Mouse (Mus musculus) thymus, adult 2 months (tissue): ENCODE results near the gene Shprh. TPM values are rescaled to one million over a fixed set of nuclear protein-coding genes. Genes with fewer than 3 reads are reported as not detected.
"Not testable (repeated sequence)": the region's sequence is repeated elsewhere in the genome, so short reads cannot be mapped to it uniquely, and the experiment has no call there.

ENCODE experiments used
- DNase-seq: peaks from one replicate; pipeline ENCODE4 v3.0.0; 2021
- H3K27ac ChIP-seq: fragments of 200-500 bp; 2 replicates; pipeline ENCODE4 v1.5.1; 2012; ENCODE audit warnings: low read length, control low read depth; ENCODE audit not compliant: control insufficient read depth, insufficient read depth
- H3K27me3 ChIP-seq: fragments of 200-500 bp; 2 replicates; pipeline ENCODE4 v1.6.1; 2012; ENCODE audit warnings: mild to moderate bottlenecking, low read length, moderate library complexity, mixed read lengths; ENCODE audit not compliant: control insufficient read depth, insufficient read depth
- H3K36me3 ChIP-seq: fragments of 200-500 bp; 2 replicates; pipeline ENCODE4 v1.6.1; 2012; ENCODE audit warnings: mild to moderate bottlenecking, low read length, moderate library complexity; ENCODE audit not compliant: control insufficient read depth, insufficient read depth
- H3K4me1 ChIP-seq: fragments of 200-500 bp; replicated peaks from 2 replicates; pipeline ENCODE4 v1.6.1; 2012; ENCODE audit warnings: low read length; ENCODE audit not compliant: control insufficient read depth, insufficient read depth
- H3K4me3 ChIP-seq: fragments of 200-500 bp; 2 replicates; pipeline ENCODE4 v1.5.1; 2012; ENCODE audit warnings: mild to moderate bottlenecking, low read length, control low read depth, moderate library complexity; ENCODE audit not compliant: control insufficient read depth, insufficient read depth
- CTCF ChIP-seq: fragments of 200-500 bp; IDR thresholded peaks from 2 replicates; pipeline ENCODE4 v1.5.1; 2012; ENCODE audit warnings: mild to moderate bottlenecking, control low read depth, low read length, moderate library complexity, borderline replicate concordance; ENCODE audit not compliant: control insufficient read depth, poor library complexity, insufficient read depth; ENCODE audit errors: extremely low read depth
- POLR2A ChIP-seq: fragments of 200-500 bp; IDR thresholded peaks from 2 replicates; pipeline ENCODE4 v1.6.1; 2012; ENCODE audit warnings: mild to moderate bottlenecking, low read length, control low read depth, moderate library complexity; ENCODE audit not compliant: control insufficient read depth, poor library complexity, insufficient read depth; ENCODE audit errors: extremely low read depth
- WGBS: fragments of 180-500 bp; shearing (Covaris S2); methylation state at CpG from one replicate; pipeline ENCODE4 v1.1.7; 2018; 5-methylcytosine and 5-hydroxymethylcytosine counted together
- polyA plus RNA-seq: library from polyadenylated mRNA; depleted of rRNA; stranded (reverse); fragments of >200 nt; gene quantifications from 2 replicates; pipeline ENCODE4 v1.2.3, GENCODE M21; 2012

Shprh gene
- polyA plus RNA-seq, 1 experiment: 5.6 TPM

- Histone ChIP-seq H3K36me3 (peaks cover 37% of the 10 kb centered on the region), H3K27ac (no peak overlapping the region), H3K27me3 (no peaks in the 10 kb centered on the region), H3K4me3 (no peak overlapping the region), H3K4me1 (no peaks in the 10 kb centered on the region)
- TF ChIP-seq POLR2A: no peak
- TF ChIP-seq CTCF: no peak
- no peak for DNase-seq
- WGBS: 98% methylated on average over 2 of the region's 2 CpGs
These were observed 49.1 kb downstream of the Shprh start for GRCm38 (mm10) chr10:11198346-11198745.

- 85% methylated on average over 4 of the region's 4 CpGs for WGBS
- H3K27me3 ChIP-seq: no peaks in the 10 kb centered on the region
- no peak overlapping the region for H3K27ac ChIP-seq
- H3K4me3 ChIP-seq: no peak overlapping the region
- H3K36me3 ChIP-seq: peaks cover 22% of the 10 kb centered on the region
- no peak for DNase-seq
- TF ChIP-seq CTCF (no peak), POLR2A (no peak)
- no peaks in the 10 kb centered on the region for H3K4me1 ChIP-seq
These were observed 50.8 kb downstream of the Shprh start for GRCm38 (mm10) chr10:11199980-11200379.

DNA sequence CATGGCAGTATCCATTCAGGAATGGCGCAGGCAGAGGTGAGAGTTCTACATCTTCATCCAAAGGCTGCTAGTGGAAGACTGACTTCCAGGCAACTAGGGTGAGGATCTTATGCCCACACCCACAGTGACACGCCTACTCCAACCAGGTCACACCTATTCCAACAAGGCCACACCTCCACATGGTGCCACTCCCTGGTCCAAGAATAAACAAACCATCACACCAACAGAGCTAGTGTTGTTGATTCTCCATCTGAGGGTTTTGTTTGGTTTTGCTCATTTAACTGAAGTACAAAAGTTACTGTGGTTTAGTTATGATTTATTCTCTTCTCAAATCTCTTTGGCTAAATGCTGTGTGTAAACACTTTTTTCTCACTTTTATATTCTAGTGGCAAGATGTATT lies 56.7 kb downstream of the Shprh start:
- not testable (repeated sequence) for H3K4me1 ChIP-seq, H3K27me3 ChIP-seq, H3K27ac ChIP-seq, DNase-seq, H3K4me3 ChIP-seq
- WGBS: 98% methylated on average over 2 of the region's 2 CpGs
- H3K36me3 ChIP-seq: peaks cover 24% of the 10 kb centered on the region

- 98% methylated on average over 1 of the region's 1 CpGs for WGBS
- Histone ChIP-seq H3K36me3 (peaks cover 34% of the 10 kb centered on the region), H3K4me1 (no peaks in the 10 kb centered on the region)
These were observed 59.4 kb downstream of the Shprh start for GRCm38 (mm10) chr10:11208670-11209069.

DNA sequence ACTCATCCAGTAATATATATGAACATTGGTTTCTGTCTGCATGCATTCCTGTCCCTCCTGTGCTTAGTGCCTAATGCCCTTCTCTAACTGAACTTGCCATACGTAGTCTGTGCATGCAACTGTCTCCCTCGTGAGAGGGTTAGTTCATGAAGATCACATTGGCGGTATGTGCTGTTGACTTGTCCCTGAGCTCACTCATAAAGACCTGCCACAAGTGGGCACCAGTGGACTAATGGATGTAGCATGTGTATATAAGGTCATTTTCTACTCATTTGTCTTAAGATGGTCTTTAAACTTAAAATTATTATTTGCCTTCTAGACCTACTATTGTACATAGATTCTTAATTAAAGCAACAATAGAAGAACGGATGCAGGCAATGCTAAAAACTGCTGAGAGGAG lies 62.8 kb downstream of the Shprh start:
- DNase-seq: no peak
- no peaks in the 10 kb centered on the region for H3K4me1 ChIP-seq
- no peaks in the 10 kb centered on the region for H3K27me3 ChIP-seq
- H3K4me3 ChIP-seq: no peak overlapping the region
- 90% methylated on average over 4 of the region's 4 CpGs for WGBS
- TF ChIP-seq POLR2A: no peak
- TF ChIP-seq CTCF: no peak
- H3K36me3 ChIP-seq: peaks cover 38% of the 10 kb centered on the region
- no peak overlapping the region for H3K27ac ChIP-seq

More at GRCm38 (mm10) chr10:11208670-11209069, 59.4 kb downstream of the Shprh start:
- H3K27me3 ChIP-seq: no peaks in the 10 kb centered on the region
- TF ChIP-seq CTCF (no peak), POLR2A (no peak)
- no peak overlapping the region for H3K4me3 ChIP-seq
- no peak overlapping the region for H3K27ac ChIP-seq
- no peak for DNase-seq

- no peak overlapping the region for H3K27ac ChIP-seq
- TF ChIP-seq POLR2A: no peak
- no peak for TF ChIP-seq CTCF
- no peak for DNase-seq
- 94% methylated on average over 3 of the region's 3 CpGs for WGBS
- H3K27me3 ChIP-seq: no peaks in the 10 kb centered on the region
- H3K4me3 ChIP-seq: no peak overlapping the region
- no peaks in the 10 kb centered on the region for H3K36me3 ChIP-seq
- no peaks in the 10 kb centered on the region for H3K4me1 ChIP-seq
These were observed 77.2 kb downstream of the Shprh start for GRCm38 (mm10) chr10:11226442-11226841.

DNA sequence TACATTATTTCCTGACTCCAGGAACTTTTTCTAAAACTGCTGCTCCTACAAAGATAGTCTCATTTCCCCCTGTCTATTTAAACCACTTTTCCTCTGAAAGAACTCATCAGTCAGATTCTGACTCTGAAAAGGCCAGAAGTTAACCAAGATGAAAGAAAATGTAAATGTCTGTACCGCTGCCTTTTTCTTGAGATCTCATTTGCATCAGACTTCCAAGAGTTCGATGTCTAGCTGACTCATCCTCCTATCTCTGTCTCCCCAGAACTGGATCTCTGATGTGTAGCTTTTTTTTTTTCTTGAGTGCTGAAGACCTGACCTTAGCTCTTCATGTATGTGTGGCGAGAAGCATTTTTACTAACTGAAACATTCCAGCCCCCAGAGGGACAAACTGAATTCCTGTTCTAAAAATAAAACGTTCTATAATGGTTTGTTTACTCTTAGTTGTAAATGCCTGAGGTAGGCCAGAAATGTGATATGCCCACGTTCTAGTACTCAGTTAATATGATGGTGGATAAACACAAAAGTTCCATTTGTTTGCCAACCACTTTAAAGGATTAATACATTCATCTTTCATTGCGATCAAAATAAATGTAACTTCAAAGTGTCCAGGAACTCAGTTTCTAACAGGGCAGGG lies 80.4 kb downstream of the Shprh start:
- no peaks in the 10 kb centered on the region for H3K27me3 ChIP-seq
- no peaks in the 10 kb centered on the region for H3K4me1 ChIP-seq
- WGBS: 72% methylated on average over 6 of the region's 6 CpGs
- no peaks in the 10 kb centered on the region for H3K36me3 ChIP-seq
- no peak overlapping the region for H3K27ac ChIP-seq
- no peak for TF ChIP-seq POLR2A
- TF ChIP-seq CTCF: no peak
- no peak overlapping the region for H3K4me3 ChIP-seq
- DNase-seq: no peak
